Mouse (Mus musculus) lung, embryonic 15.5 days (tissue): ENCODE data around the gene Kcns1. TPM values are rescaled to one million over a fixed set of nuclear protein-coding genes. Genes with fewer than 3 reads are reported as not detected.
"Not testable (repeated sequence)": the region's sequence is repeated elsewhere in the genome, so short reads cannot be mapped to it uniquely, and the experiment has no call there.

Experiments used
- ATAC-seq: fragments of 200-750 bp; cut with Nextera tagmentation; 2 replicates; pipeline ENCODE4 v1.8.0; 2017; ENCODE audit warnings: moderate number of reproducible peaks, borderline replicate concordance; ENCODE audit not compliant: low FRiP score, low TSS enrichment; ENCODE audit errors: extremely low read depth
- H3K27ac ChIP-seq: fragments of 300-500 bp; sonication (generic); 2 replicates; pipeline ENCODE4 v1.5.1; 2015; ENCODE audit warnings: moderate library complexity, mild to moderate bottlenecking, inconsistent platforms
- H3K27me3 ChIP-seq: fragments of 300-500 bp; sonication (generic); 2 replicates; pipeline ENCODE4 v1.6.1; 2015; ENCODE audit warnings: inconsistent platforms
- H3K36me3 ChIP-seq: fragments of 300-500 bp; sonication (generic); 2 replicates; pipeline ENCODE4 v1.6.1; 2015; ENCODE audit warnings: inconsistent platforms
- H3K4me1 ChIP-seq: fragments of 300-500 bp; sonication (generic); 2 replicates; pipeline ENCODE4 v1.6.1; 2015; ENCODE audit warnings: inconsistent platforms
- H3K4me2 ChIP-seq: fragments of 300-500 bp; sonication (generic); 2 replicates; pipeline ENCODE4 v1.6.1; 2015; ENCODE audit warnings: inconsistent platforms, mild to moderate bottlenecking, moderate library complexity
- H3K4me3 ChIP-seq: fragments of 300-500 bp; sonication (generic); 2 replicates; pipeline ENCODE4 v1.5.1; 2015; ENCODE audit warnings: mild to moderate bottlenecking, inconsistent platforms
- H3K9ac ChIP-seq: fragments of 300-500 bp; sonication (generic); 2 replicates; pipeline ENCODE4 v1.6.1; 2015; ENCODE audit warnings: inconsistent platforms
- H3K9me3 ChIP-seq: fragments of 300-500 bp; sonication (generic); 2 replicates; pipeline ENCODE4 v1.6.1; 2016; ENCODE audit warnings: inconsistent platforms
- WGBS: fragments of 180-500 bp; shearing (Covaris S2); methylation state at CpG from one replicate; pipeline ENCODE4 v1.1.7; 2015; 5-methylcytosine and 5-hydroxymethylcytosine counted together
- polyA plus RNA-seq: library from polyadenylated mRNA; unstranded; fragments of >200 nt; fragmentation: Nextera tagmentation; extraction: Ambion mirVana; gene quantifications from 2 replicates; pipeline ENCODE4 v1.2.1, GENCODE M21; 2015

The Kcns1 gene
- polyA plus RNA-seq = not detected in 2 replicates

GRCm38 (mm10) chr2:164170902-164171301 is at the start of gene Kcns1:
Gene Kcns1 (minus strand): TSS chr2:164171113.
- Histone ChIP-seq H3K27me3 (peaks cover 79% of the 10 kb centered on the region), H3K4me2 (peak within 1 kb of the TSS; percentile 51), H3K4me1 (peaks cover 19% of the 10 kb centered on the region), H3K27ac (no peak within 1 kb of the TSS), H3K4me3 (peak within 1 kb of the TSS; percentile 25), H3K36me3 (no peaks in the 10 kb centered on the region), H3K9ac (no peak within 1 kb of the TSS), H3K9me3 (no peaks in the 10 kb centered on the region)
- ATAC-seq = no peak
- WGBS = under 1% methylated on average over 23 of the region's 29 CpGs

DNA sequence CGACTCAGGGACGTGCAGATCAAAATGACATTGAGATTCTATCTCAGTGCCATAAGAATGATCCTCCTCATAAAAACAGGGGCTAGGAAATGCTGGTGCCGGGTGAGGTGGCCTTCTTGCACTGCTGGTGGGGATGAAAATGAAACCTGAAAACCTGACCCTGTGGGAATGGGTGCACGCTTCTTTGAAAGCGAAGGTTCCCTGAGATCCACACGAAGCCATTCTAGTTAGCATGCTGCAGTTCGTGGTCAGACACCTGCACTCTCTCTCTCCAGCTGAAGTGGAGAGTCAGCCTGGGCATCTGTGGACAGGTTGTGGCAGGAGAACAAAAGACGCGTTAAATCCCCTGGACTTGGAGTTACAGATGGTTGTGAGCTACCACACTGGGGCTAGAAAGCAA is 48.4 kb upstream of the Kcns1 start:
- Histone ChIP-seq H3K27ac (no peak overlapping the region), H3K27me3 (no peaks in the 10 kb centered on the region), H3K36me3 (no peaks in the 10 kb centered on the region), H3K4me3 (no peak overlapping the region), H3K4me2 (no peak overlapping the region), H3K9ac (no peak overlapping the region), H3K9me3 (no peaks in the 10 kb centered on the region), H3K4me1 (no peaks in the 10 kb centered on the region)
- ATAC-seq = no peak
- WGBS = 79% methylated on average over 9 of the region's 9 CpGs

DNA sequence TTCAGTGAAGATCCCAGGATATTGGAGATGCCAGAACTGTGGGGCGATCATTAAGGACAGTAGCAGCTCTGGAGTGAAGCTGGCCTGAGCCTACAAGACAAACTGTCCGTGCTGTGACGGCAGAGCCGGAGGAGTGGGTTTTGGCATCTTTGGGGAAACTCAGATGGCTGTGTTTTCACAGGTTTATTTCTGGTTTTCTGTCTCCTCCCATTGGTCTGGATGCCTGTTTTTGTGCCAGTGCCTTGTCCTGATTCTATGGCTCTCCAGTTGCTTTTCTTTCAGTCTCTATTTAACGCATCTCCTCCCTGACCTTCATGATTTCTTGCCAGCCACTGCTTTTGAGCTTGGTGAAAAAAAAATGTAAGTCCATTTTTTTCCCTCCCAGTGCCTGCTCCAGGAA is 41.8 kb upstream of the Kcns1 start:
- ATAC-seq = no peak
- whole genome bisulfite sequencing = 75% methylated on average over 5 of the region's 5 CpGs

DNA sequence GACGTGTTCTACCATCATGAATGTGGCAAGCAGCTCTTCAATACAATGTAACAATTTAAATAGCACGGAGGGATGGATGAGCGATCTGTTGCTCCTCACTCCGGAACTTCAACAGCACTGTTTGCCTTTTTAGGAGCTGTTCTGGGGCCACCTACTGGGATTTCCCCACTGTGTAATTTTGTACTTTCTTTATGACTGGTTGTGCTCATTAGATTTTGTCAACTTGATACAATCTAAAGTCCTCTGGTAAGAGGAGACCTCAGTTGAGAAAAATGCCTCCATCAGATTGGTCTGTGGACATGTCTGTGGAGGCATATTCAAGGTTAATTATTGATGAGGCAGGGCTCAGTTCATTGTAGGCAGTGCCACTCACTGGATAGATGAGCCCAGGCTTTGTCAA is 40.0 kb upstream of the Kcns1 start:
- Histone ChIP-seq H3K9me3 (no peaks in the 10 kb centered on the region), H3K9ac (no peak overlapping the region), H3K4me3 (no peak overlapping the region), H3K27me3 (no peaks in the 10 kb centered on the region), H3K27ac (no peak overlapping the region), H3K4me1 (no peaks in the 10 kb centered on the region), H3K4me2 (no peak overlapping the region), H3K36me3 (no peaks in the 10 kb centered on the region)
- ATAC-seq = no peak
- 81% methylated on average over 4 of the region's 4 CpGs for WGBS

More for the DNA sequence above, 41.8 kb upstream of the Kcns1 start:
- Histone ChIP-seq H3K27ac (no peak overlapping the region), H3K4me1 (no peaks in the 10 kb centered on the region), H3K9ac (no peak overlapping the region), H3K9me3 (no peaks in the 10 kb centered on the region), H3K4me2 (no peak overlapping the region), H3K27me3 (no peaks in the 10 kb centered on the region), H3K36me3 (no peaks in the 10 kb centered on the region), H3K4me3 (no peak overlapping the region)

- H3K27ac ChIP-seq = no peak overlapping the region
- H3K4me3 ChIP-seq = no peak overlapping the region
- H3K9ac ChIP-seq = no peak overlapping the region
- H3K27me3 ChIP-seq = no peaks in the 10 kb centered on the region
- no peaks in the 10 kb centered on the region for H3K4me1 ChIP-seq
- H3K36me3 ChIP-seq = no peaks in the 10 kb centered on the region
- no peak for ATAC-seq
- H3K9me3 ChIP-seq = no peaks in the 10 kb centered on the region
- H3K4me2 ChIP-seq = no peak overlapping the region
- 51% methylated on average over 4 of the region's 4 CpGs for WGBS
Observed at GRCm38 (mm10) chr2:164206676-164207075, 35.8 kb upstream of the Kcns1 start.

DNA sequence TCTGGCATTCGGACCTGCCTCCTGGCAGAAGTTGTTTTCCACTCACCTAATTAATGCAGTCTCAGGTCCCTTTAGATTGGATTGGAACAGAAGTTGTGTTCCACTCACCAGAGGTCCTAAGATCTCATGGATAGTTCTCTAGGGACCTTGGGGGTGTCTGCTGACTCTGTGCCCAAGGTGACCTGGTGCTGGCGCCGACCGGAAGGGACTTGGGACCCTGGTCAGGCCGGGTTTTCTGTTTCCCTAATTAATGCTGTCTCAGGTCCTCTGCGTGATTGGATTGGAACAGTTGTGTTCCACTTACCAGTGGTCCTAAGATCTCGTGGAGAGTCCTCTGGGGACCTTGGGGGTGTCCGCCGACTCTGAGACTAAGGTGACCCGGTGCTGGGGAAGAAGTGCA is 35.1 kb upstream of the Kcns1 start:
- H3K4me2 ChIP-seq, H3K4me1 ChIP-seq, H3K27ac ChIP-seq, H3K4me3 ChIP-seq, H3K9me3 ChIP-seq, H3K27me3 ChIP-seq, ATAC-seq, H3K9ac ChIP-seq, H3K36me3 ChIP-seq: not testable (repeated sequence)
- WGBS = 86% methylated on average over 10 of the region's 10 CpGs

DNA sequence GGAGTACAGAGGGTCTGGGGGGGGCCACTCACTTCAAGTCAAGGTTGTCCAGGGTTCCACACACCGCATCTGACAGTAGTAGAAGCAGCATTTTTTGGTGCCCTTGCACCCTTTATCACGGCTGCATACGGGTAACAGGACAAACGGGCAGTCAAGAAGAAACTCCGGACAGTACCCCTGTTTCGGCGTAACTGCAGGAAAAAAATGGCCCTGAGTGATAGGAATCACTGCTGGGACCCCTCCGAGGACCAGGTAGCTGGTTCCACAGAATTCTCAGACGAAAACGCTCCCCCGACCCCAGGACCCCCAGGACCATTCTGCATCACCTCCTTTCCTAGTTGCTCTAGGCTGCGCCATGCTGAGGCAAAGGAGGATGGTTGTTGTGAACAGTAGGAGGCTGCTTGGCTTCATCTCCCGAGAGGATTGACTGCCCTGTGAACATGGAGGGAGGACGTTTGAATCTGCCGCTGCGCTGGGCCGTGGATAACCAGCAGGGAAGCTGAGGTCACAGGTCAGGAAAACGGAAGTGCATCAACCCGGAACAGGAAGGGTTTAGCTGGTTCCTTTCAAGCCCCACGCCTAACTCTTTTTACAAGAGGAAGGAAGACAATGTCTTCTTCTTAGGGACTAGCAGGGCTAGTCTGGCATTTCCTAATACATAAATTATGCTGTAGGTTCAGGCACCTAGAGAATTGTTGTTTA is 28.9 kb upstream of the Kcns1 start, which contains the start of gene Wfdc15a:
Gene Wfdc15a, minus strand, starts transcription at position 505 of the 702 bp plus-strand sequence.
- H3K9ac ChIP-seq = no peak within 1 kb of the TSS
- H3K4me2 ChIP-seq = no peak within 1 kb of the TSS
- no peaks in the 10 kb centered on the region for H3K27me3 ChIP-seq
- no peak within 1 kb of the TSS for H3K4me3 ChIP-seq
- H3K36me3 ChIP-seq = no peaks in the 10 kb centered on the region
- H3K27ac ChIP-seq = no peak within 1 kb of the TSS
- ATAC-seq = no peak
- 77% methylated on average over 20 of the region's 20 CpGs for WGBS
- no peaks in the 10 kb centered on the region for H3K4me1 ChIP-seq
- H3K9me3 ChIP-seq = no peaks in the 10 kb centered on the region

DNA sequence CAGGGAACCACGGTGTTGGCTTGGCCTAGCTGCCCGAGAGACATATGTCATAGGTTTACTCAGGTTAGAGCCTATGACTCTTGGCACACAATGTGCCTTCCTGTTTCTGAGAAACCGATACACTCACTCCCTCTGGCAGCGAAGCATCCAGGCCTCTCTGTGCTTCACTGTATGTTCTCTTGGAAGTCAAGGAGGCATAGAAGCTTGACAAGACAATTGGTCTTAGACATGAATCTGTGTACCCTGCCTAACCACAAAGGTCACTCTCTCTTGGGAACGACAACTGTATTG is 25.7 kb upstream of the Kcns1 start:
- WGBS = 68% methylated on average over 5 of the region's 5 CpGs
- Histone ChIP-seq H3K4me1 (no peaks in the 10 kb centered on the region), H3K27ac (no peak overlapping the region), H3K4me2 (no peak overlapping the region), H3K9ac (no peak overlapping the region), H3K9me3 (no peaks in the 10 kb centered on the region), H3K36me3 (no peaks in the 10 kb centered on the region), H3K27me3 (no peaks in the 10 kb centered on the region), H3K4me3 (no peak overlapping the region)
- no peak for ATAC-seq

- no peak overlapping the region for H3K9ac ChIP-seq
- no peak overlapping the region for H3K4me3 ChIP-seq
- H3K9me3 ChIP-seq = no peaks in the 10 kb centered on the region
- ATAC-seq = no peak
- WGBS = 83% methylated on average over 5 of the region's 5 CpGs
- no peak overlapping the region for H3K4me2 ChIP-seq
- H3K27me3 ChIP-seq = no peaks in the 10 kb centered on the region
- H3K27ac ChIP-seq = no peak overlapping the region
- H3K36me3 ChIP-seq = no peaks in the 10 kb centered on the region
- H3K4me1 ChIP-seq = no peaks in the 10 kb centered on the region
Observed at GRCm38 (mm10) chr2:164195971-164196699, 25.2 kb upstream of the Kcns1 start.

GRCm38 (mm10) chr2:164194959-164195630 is 24.2 kb upstream of the Kcns1 start:
- Histone ChIP-seq H3K4me3 (no peak overlapping the region), H3K4me2 (no peak overlapping the region), H3K4me1 (no peaks in the 10 kb centered on the region), H3K27me3 (no peaks in the 10 kb centered on the region), H3K36me3 (no peaks in the 10 kb centered on the region), H3K27ac (no peak overlapping the region), H3K9me3 (no peaks in the 10 kb centered on the region), H3K9ac (no peak overlapping the region)
- no peak for ATAC-seq
- WGBS = 66% methylated on average over 5 of the region's 5 CpGs

GRCm38 (mm10) chr2:164192279-164192678 is 21.4 kb upstream of the Kcns1 start:
- Histone ChIP-seq H3K27me3 (no peaks in the 10 kb centered on the region), H3K9ac (no peak overlapping the region), H3K27ac (no peak overlapping the region), H3K36me3 (no peaks in the 10 kb centered on the region), H3K4me3 (no peak overlapping the region), H3K4me2 (no peak overlapping the region), H3K9me3 (no peaks in the 10 kb centered on the region), H3K4me1 (no peaks in the 10 kb centered on the region)
- ATAC-seq = no peak

DNA sequence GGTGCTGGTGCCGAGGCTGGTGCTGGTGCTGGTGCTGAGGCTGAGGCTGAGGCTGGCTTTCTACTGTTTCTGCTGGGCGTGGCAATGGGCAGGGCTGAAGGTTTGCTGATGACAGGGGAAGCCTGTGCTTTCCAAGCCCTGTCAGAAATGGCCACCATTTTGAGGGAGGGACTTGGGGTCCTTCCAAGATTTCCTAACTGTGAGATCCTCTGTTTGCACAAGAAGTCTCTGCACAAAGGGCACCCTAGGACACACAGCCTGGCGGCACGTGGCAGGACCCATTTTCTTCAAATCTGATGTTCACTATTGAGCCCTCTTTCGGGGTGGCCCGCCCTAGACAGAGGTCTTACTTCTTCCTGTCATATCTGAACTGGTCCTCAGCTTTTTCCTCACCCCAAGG is 19.7 kb upstream of the Kcns1 start, which contains the start of gene Wfdc12:
Gene Wfdc12, minus strand, starts transcription at position 33 of the 400 bp plus-strand sequence.
- no peaks in the 10 kb centered on the region for H3K36me3 ChIP-seq
- no peak within 1 kb of the TSS for H3K9ac ChIP-seq
- no peak within 1 kb of the TSS for H3K27ac ChIP-seq
- ATAC-seq = no peak
- no peaks in the 10 kb centered on the region for H3K9me3 ChIP-seq
- WGBS = 80% methylated on average over 6 of the region's 6 CpGs
- H3K27me3 ChIP-seq = no peaks in the 10 kb centered on the region
- H3K4me3 ChIP-seq = no peak within 1 kb of the TSS
- H3K4me2 ChIP-seq = no peak within 1 kb of the TSS
- H3K4me1 ChIP-seq = no peaks in the 10 kb centered on the region
